Mouse (Mus musculus): ENCODE data around the gene Pla2g4a. TPM values are rescaled to one million over a fixed set of nuclear protein-coding genes. Genes with fewer than 3 reads are reported as not detected.

Pla2g4a gene
- polyA plus RNA-seq, 1 experiment: 0.42 TPM

GRCm38 (mm10) chr1:149831100-149831499, 130.0 kb downstream of the Pla2g4a start:
- H3K4me1 ChIP-seq (ENCODE audit: control insufficient read depth, insufficient read depth, insufficient read length, low read length): no peaks in the 10 kb centered on the region
- H3K36me3 ChIP-seq (ENCODE audit: control insufficient read depth, insufficient read depth, low read length): no peaks in the 10 kb centered on the region
- no peaks in the 10 kb centered on the region for H3K27me3 ChIP-seq (ENCODE audit: control insufficient read depth, insufficient read depth, low read length)
- WGBS: 80% methylated on average over 1 of the region's 1 CpGs
- TF ChIP-seq POLR2A (IDR thresholded peaks at IDR 0.05; ENCODE audit: low read depth, low read length) (no peak), CTCF (IDR thresholded peaks at IDR 0.05; ENCODE audit: extremely low read depth, insufficient read length, insufficient replicate concordance, low read depth, low read length) (no peak)
- no peak overlapping the region for H3K27ac ChIP-seq (ENCODE audit: insufficient read depth, low read depth, low read length)
- no peak overlapping the region for H3K4me3 ChIP-seq (ENCODE audit: low read depth, low read length)

GRCm38 (mm10) chr1:149813616-149814345, 147.3 kb downstream of the Pla2g4a start:
- H3K27ac ChIP-seq (ENCODE audit: insufficient read depth, low read depth, low read length): no peak overlapping the region
- no peak overlapping the region for H3K4me3 ChIP-seq (ENCODE audit: low read depth, low read length)
- TF ChIP-seq POLR2A (IDR thresholded peaks at IDR 0.05; ENCODE audit: low read depth, low read length): no peak
- no peak for TF ChIP-seq CTCF (IDR thresholded peaks at IDR 0.05; ENCODE audit: extremely low read depth, insufficient read length, insufficient replicate concordance, low read depth, low read length)
- H3K36me3 ChIP-seq (ENCODE audit: control insufficient read depth, insufficient read depth, low read length): no peaks in the 10 kb centered on the region
- H3K27me3 ChIP-seq (ENCODE audit: control insufficient read depth, insufficient read depth, low read length): no peaks in the 10 kb centered on the region
- no peaks in the 10 kb centered on the region for H3K4me1 ChIP-seq (ENCODE audit: control insufficient read depth, insufficient read depth, insufficient read length, low read length)
- WGBS: 65% methylated on average over 4 of the region's 4 CpGs

DNA sequence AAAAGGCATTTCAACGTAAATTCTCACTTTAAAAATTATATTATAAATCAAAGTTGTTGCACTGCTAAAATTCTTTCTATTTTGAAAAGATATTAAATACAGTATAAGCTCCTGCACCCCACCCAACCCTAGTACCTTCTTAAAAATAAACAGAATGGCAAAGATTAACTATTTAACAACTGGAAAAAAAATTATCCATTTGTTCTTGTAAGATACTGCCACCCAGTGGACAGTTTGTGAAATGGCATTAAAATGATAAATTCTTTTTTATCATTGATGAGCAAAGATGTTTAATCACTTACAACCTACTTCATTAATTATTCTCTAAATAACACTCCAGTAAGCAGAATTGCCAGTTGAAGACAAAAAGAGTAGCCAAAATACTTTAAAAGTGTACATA, 151.6 kb downstream of the Pla2g4a start:
- 65% methylated on average over 1 of the region's 1 CpGs for WGBS
- Histone ChIP-seq H3K4me1 (ENCODE audit: control insufficient read depth, insufficient read depth, insufficient read length, low read length) (no peaks in the 10 kb centered on the region), H3K36me3 (ENCODE audit: control insufficient read depth, insufficient read depth, low read length) (no peaks in the 10 kb centered on the region), H3K27me3 (ENCODE audit: control insufficient read depth, insufficient read depth, low read length) (no peaks in the 10 kb centered on the region), H3K27ac (ENCODE audit: insufficient read depth, low read depth, low read length) (no peak overlapping the region), H3K4me3 (ENCODE audit: low read depth, low read length) (no peak overlapping the region)
- TF ChIP-seq CTCF (IDR thresholded peaks at IDR 0.05; ENCODE audit: extremely low read depth, insufficient read length, insufficient replicate concordance, low read depth, low read length) (no peak), POLR2A (IDR thresholded peaks at IDR 0.05; ENCODE audit: low read depth, low read length) (no peak)

Other genes with a start within 250 kb of the Pla2g4a start
- 0.52 and 1.2 TPM in 2 replicates for gene Ptgs2, start 138.7 kb upstream of the Pla2g4a start, polyA plus RNA-seq (2012; rRNA removed)